Mouse (Mus musculus): ENCODE data around the gene Lmod2. TPM values are rescaled to one million over a fixed set of nuclear protein-coding genes. Genes with fewer than 3 reads are reported as not detected.

Lmod2 gene
- polyA plus RNA-seq, 1 experiment from 2014 or later, result 0.23 TPM

DNA sequence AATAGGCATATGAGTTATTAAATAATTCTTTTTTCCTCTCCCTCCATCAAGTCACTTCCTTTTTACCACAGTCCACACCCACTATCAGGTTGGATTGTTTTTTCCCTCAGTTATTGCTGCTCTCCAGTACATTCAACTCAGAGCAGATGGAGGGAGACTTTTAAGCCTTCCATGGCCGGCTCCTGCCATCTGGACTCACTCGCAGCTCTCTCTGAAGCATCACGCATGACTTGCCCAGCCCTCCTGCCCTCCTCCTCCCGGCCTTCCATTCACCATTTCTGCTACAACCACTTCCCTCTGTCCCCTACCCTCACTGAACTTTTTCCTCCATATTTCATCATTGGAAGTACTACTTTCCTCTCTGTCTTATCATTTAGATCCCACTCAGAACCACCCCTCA is 19.2 kb downstream of the Lmod2 start:
- H3K27ac ChIP-seq (ENCODE audit: low read depth, low read length), result no peak overlapping the region
- ATAC-seq (ENCODE audit: insufficient read depth, low FRiP score, low TSS enrichment) (no peak), DNase-seq (ENCODE audit: low spot score) (no peak)
- no peak overlapping the region for H3K9ac ChIP-seq (ENCODE audit: low read length)
- no peak overlapping the region for H3K4me3 ChIP-seq (ENCODE audit: low read depth, low read length)
- 77% methylated on average over 4 of the region's 4 CpGs for WGBS
- no peaks in the 10 kb centered on the region; the same call in 1 of the 2 replicates for H3K36me3 ChIP-seq (ENCODE audit: control insufficient read depth, insufficient read depth, low read length)
- H3K9me3 ChIP-seq (ENCODE audit: control insufficient read depth, low read length), result no peaks in the 10 kb centered on the region
- H3K4me1 ChIP-seq (ENCODE audit: control insufficient read depth, insufficient read depth, low read length), result no peaks in the 10 kb centered on the region
- no peak overlapping the region for H3K4me2 ChIP-seq (ENCODE audit: low read depth)
- no peaks in the 10 kb centered on the region for H3K27me3 ChIP-seq (ENCODE audit: control insufficient read depth, insufficient read depth, low read length)

DNA sequence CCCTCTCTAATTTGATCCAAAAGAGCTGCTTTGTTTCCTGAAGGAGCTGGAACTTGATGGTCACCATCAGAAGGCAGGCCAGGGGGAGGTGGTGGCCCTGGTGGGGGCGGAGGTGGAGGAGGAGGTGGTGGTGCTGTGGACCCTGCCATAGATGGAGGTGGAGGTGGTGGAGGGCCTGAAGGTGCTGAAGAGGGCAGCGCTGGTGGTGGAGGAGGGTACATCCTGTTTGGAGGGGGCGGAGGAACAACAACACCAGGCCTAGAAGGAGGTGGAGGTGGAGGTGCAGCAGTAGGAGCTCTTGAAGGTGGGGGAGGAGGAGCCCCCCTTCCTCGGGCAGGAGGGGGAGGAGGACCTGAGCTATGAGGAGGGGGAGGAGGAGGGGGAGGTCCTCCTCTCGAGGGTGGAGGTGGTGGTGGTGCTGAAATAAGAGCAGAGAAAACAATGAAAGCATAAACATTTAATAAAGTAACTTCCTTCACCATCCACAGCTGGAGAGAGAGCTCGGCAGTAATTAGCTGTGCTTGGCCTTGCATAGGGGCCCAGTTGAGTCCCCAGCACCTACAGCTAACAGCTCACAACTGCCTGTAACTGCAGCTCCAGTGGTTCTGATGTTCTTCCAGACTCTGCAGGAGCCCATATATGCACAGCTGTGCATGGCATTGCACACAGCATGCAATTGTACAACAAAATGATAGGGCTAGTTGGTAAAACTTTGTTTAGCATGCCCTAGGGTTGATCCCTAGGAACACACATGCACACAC is 21.9 kb downstream of the Lmod2 start:
- ATAC-seq (ENCODE audit: insufficient read depth, low FRiP score, low TSS enrichment) (no peak), DNase-seq (ENCODE audit: low spot score) (no peak)
- Histone ChIP-seq H3K9me3 (ENCODE audit: control insufficient read depth, low read length) (no peaks in the 10 kb centered on the region), H3K4me3 (ENCODE audit: low read depth, low read length) (no peak overlapping the region), H3K27ac (ENCODE audit: low read depth, low read length) (no peak overlapping the region), H3K9ac (ENCODE audit: low read length) (no peak overlapping the region), H3K4me2 (ENCODE audit: low read depth) (no peak overlapping the region), H3K27me3 (ENCODE audit: control insufficient read depth, insufficient read depth, low read length) (no peaks in the 10 kb centered on the region), H3K4me1 (ENCODE audit: control insufficient read depth, insufficient read depth, low read length) (no peaks in the 10 kb centered on the region), H3K36me3 (ENCODE audit: control insufficient read depth, insufficient read depth, low read length) (no peaks in the 10 kb centered on the region; the same call in 1 of the 2 replicates)
- 82% methylated on average over 5 of the region's 6 CpGs for WGBS

DNA sequence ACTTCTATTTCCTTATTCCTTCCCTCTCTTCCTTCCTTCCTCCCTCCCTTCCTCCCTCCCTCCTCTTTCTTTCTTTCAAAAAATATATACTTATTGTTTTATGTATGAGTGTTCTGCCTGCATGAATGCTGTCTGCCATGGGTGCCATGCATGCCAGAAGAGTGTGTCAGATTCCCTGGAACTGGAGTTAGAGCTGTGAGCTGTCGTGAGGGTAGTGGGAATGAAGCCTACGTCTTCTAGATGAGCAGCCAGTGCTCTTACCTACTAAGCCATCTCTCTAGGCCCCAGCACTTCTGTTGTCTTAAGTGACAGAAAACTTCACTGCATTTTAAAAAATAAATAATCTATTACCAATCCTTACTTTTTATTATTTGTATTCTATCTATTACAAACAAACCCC is 23.4 kb downstream of the Lmod2 start:
- ATAC-seq (ENCODE audit: insufficient read depth, low FRiP score, low TSS enrichment), result no peak
- Histone ChIP-seq H3K36me3 (ENCODE audit: control insufficient read depth, insufficient read depth, low read length) (no peaks in the 10 kb centered on the region; the same call in 1 of the 2 replicates), H3K9me3 (ENCODE audit: control insufficient read depth, low read length) (no peaks in the 10 kb centered on the region), H3K4me1 (ENCODE audit: control insufficient read depth, insufficient read depth, low read length) (no peaks in the 10 kb centered on the region), H3K4me3 (ENCODE audit: low read depth, low read length) (no peak overlapping the region), H3K4me2 (ENCODE audit: low read depth) (no peak overlapping the region), H3K27ac (ENCODE audit: low read depth, low read length) (no peak overlapping the region), H3K27me3 (ENCODE audit: control insufficient read depth, insufficient read depth, low read length) (no peaks in the 10 kb centered on the region), H3K9ac (ENCODE audit: low read length) (no peak overlapping the region)
- WGBS, result 97% methylated on average over 2 of the region's 2 CpGs
- no peak for DNase-seq (ENCODE audit: low spot score)

DNA sequence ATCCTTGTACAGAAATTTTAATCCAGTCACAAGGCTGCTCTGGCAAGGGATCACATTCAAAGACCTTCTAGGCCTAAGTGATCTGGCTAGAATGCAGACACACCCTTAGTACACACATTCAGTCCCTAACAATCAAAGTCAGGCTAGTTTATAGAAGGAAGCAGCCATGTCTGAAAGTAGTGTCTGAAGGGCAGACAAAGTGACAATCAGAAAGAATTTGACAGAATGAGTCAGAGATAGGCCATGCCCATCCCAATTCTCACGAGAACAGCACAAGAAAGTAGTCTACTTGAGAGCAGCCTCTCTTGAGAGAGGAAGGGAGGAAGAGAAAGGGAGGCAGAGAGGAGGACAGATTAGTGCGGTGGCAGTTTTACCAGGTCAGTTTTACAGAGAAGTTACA is 24.5 kb downstream of the Lmod2 start:
- no peak for ATAC-seq (ENCODE audit: insufficient read depth, low FRiP score, low TSS enrichment)
- H3K27me3 ChIP-seq (ENCODE audit: control insufficient read depth, insufficient read depth, low read length), result no peaks in the 10 kb centered on the region
- 92% methylated on average over 2 of the region's 2 CpGs for WGBS
- no peak overlapping the region for H3K27ac ChIP-seq (ENCODE audit: low read depth, low read length)
- H3K9ac ChIP-seq (ENCODE audit: low read length), result no peak overlapping the region
- H3K4me2 ChIP-seq (ENCODE audit: low read depth), result no peak overlapping the region
- DNase-seq (ENCODE audit: low spot score), result no peak
- no peaks in the 10 kb centered on the region for H3K4me1 ChIP-seq (ENCODE audit: control insufficient read depth, insufficient read depth, low read length)
- H3K9me3 ChIP-seq (ENCODE audit: control insufficient read depth, low read length), result no peaks in the 10 kb centered on the region
- no peak overlapping the region for H3K4me3 ChIP-seq (ENCODE audit: low read depth, low read length)
- no peaks in the 10 kb centered on the region for H3K36me3 ChIP-seq (ENCODE audit: control insufficient read depth, insufficient read depth, low read length)

DNA sequence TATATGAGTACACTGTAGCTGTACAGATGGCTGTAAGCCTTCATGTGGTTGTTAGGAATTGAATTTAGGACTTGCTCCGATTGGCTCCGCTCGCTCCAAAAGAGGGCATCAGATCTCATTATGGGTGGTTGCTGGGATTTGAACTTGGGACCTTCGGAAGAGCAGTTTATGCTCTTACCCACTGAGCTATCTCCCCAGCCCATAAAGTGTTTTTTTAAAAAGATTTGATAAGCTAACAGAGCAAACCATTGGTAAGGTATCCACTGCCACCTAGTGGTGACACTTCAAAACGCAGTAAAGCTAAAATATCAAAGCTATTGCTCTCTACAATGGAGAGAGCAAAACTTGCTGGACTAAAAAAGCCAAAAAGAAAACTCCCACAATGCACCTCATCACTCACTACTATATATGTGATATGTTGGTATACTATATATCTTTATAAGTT is 30.0 kb downstream of the Lmod2 start:
- H3K9ac ChIP-seq (ENCODE audit: low read length), result no peak overlapping the region
- peak; percentile 28; the same call in 1 of the 2 replicates for ATAC-seq (ENCODE audit: insufficient read depth, low FRiP score, low TSS enrichment)
- no peaks in the 10 kb centered on the region for H3K27me3 ChIP-seq (ENCODE audit: control insufficient read depth, insufficient read depth, low read length)
- H3K4me2 ChIP-seq (ENCODE audit: low read depth), result no peak overlapping the region
- H3K4me3 ChIP-seq (ENCODE audit: low read depth, low read length), result no peak overlapping the region
- H3K4me1 ChIP-seq (ENCODE audit: control insufficient read depth, insufficient read depth, low read length), result no peaks in the 10 kb centered on the region
- H3K36me3 ChIP-seq (ENCODE audit: control insufficient read depth, insufficient read depth, low read length), result no peaks in the 10 kb centered on the region
- 72% methylated on average over 5 of the region's 5 CpGs for WGBS
- no peak overlapping the region for H3K27ac ChIP-seq (ENCODE audit: low read depth, low read length)
- DNase-seq (ENCODE audit: low spot score), result peak; percentile 41
- no peaks in the 10 kb centered on the region for H3K9me3 ChIP-seq (ENCODE audit: control insufficient read depth, low read length)

DNA sequence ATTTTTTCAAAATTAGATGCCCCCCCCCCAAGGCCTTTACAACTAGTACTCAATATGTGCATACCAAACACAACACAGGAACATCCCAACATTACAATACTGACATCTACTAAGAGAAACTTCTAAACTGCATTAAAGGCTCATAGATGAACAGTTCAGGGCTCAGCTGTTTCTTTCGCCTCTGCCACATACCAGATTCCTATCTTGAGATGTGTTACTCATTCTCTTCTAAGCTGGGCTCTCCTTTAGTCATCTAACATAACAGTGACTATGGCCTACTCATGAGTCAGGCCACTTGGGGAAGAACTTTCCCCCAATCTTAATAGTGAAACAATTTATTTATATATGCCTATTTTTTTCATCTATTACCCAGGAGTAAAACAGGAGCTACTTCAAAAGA is 30.9 kb downstream of the Lmod2 start:
- Histone ChIP-seq H3K4me1 (ENCODE audit: control insufficient read depth, insufficient read depth, low read length) (no peaks in the 10 kb centered on the region), H3K9me3 (ENCODE audit: control insufficient read depth, low read length) (no peaks in the 10 kb centered on the region), H3K36me3 (ENCODE audit: control insufficient read depth, insufficient read depth, low read length) (no peaks in the 10 kb centered on the region; the same call in 1 of the 2 replicates), H3K4me2 (ENCODE audit: low read depth) (no peak overlapping the region), H3K27ac (ENCODE audit: low read depth, low read length) (no peak overlapping the region), H3K9ac (ENCODE audit: low read length) (no peak overlapping the region), H3K4me3 (ENCODE audit: low read depth, low read length) (no peak overlapping the region), H3K27me3 (ENCODE audit: control insufficient read depth, insufficient read depth, low read length) (no peaks in the 10 kb centered on the region)
- WGBS, result 88% methylated on average over 1 of the region's 1 CpGs
- DNase-seq (ENCODE audit: low spot score), result no peak
- ATAC-seq (ENCODE audit: insufficient read depth, low FRiP score, low TSS enrichment), result no peak

DNA sequence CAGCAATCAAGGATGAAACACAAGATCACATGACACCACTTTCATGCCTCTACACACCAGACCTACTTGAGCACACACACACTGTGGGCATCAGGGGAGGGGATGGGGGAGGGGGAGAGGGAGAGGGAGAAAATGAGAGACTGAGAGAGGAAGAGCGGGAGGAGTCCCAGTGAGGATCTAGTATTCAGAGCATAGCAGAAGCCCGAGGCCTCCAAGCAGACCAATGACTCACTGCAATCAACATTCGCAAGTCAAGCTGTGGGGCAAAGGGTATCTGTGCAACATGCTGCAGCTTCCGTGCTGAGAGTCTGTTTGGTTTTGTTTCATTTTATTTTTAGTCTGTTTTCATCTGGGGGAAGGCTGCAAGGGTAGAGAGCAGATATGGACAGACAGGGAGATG is 34.5 kb downstream of the Lmod2 start:
- no peak overlapping the region for H3K9ac ChIP-seq (ENCODE audit: low read length)
- no peaks in the 10 kb centered on the region for H3K4me1 ChIP-seq (ENCODE audit: control insufficient read depth, insufficient read depth, low read length)
- no peak for DNase-seq (ENCODE audit: low spot score)
- no peaks in the 10 kb centered on the region for H3K27me3 ChIP-seq (ENCODE audit: control insufficient read depth, insufficient read depth, low read length)
- no peak overlapping the region for H3K27ac ChIP-seq (ENCODE audit: low read depth, low read length)
- no peak for ATAC-seq (ENCODE audit: insufficient read depth, low FRiP score, low TSS enrichment)
- 87% methylated on average over 4 of the region's 4 CpGs for WGBS
- no peak overlapping the region for H3K4me2 ChIP-seq (ENCODE audit: low read depth)
- no peaks in the 10 kb centered on the region; the same call in 1 of the 2 replicates for H3K36me3 ChIP-seq (ENCODE audit: control insufficient read depth, insufficient read depth, low read length)
- no peak overlapping the region for H3K4me3 ChIP-seq (ENCODE audit: low read depth, low read length)
- H3K9me3 ChIP-seq (ENCODE audit: control insufficient read depth, low read length), result no peaks in the 10 kb centered on the region

DNA sequence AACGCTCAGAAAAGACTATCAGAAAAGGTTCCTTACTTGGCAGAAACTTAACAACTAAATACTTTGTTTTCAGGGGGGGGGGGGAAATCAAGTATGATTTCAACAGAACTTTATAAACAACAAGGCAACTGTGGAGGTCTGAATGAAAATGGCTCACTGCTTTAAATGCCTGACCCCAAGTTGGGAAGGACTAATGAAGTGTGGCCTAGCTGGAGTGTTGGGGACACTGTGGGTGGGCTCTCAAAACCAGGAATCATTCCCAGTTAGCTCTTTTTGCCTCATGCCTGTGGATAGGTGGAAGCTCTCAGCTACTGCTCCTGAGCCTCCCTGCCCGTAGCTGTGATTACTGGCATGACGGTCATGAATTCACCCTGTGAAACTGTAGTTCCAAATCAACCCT is 36.5 kb downstream of the Lmod2 start:
- no peak for DNase-seq (ENCODE audit: low spot score)
- no peak overlapping the region for H3K27ac ChIP-seq (ENCODE audit: low read depth, low read length)
- no peaks in the 10 kb centered on the region; the same call in 1 of the 2 replicates for H3K36me3 ChIP-seq (ENCODE audit: control insufficient read depth, insufficient read depth, low read length)
- no peaks in the 10 kb centered on the region for H3K27me3 ChIP-seq (ENCODE audit: control insufficient read depth, insufficient read depth, low read length)
- no peak overlapping the region for H3K4me2 ChIP-seq (ENCODE audit: low read depth)
- H3K4me3 ChIP-seq (ENCODE audit: low read depth, low read length), result no peak overlapping the region
- ATAC-seq (ENCODE audit: insufficient read depth, low FRiP score, low TSS enrichment), result no peak
- H3K4me1 ChIP-seq (ENCODE audit: control insufficient read depth, insufficient read depth, low read length), result no peaks in the 10 kb centered on the region
- H3K9me3 ChIP-seq (ENCODE audit: control insufficient read depth, low read length), result no peaks in the 10 kb centered on the region
- no peak overlapping the region for H3K9ac ChIP-seq (ENCODE audit: low read length)
- WGBS, result 92% methylated on average over 3 of the region's 3 CpGs

DNA sequence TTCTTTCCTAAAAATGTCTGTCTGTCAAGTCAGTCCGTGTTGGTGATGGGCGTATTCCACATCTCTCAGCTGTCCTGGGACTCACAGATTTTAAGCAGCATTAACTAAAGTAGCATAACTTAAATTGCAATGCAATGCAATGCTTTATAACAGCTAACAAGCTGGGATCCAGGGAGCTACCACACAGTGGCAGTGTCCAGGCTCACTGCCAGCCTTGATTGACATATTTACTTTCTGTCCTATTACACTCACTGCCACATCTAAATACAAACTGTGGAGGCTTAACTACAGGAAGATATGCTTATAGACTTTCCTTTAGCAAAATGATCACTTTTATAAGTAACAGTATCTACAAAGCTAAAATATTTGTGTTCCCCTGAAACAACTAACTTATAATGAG is 38.3 kb downstream of the Lmod2 start:
- Histone ChIP-seq H3K4me1 (ENCODE audit: control insufficient read depth, insufficient read depth, low read length) (no peaks in the 10 kb centered on the region), H3K4me2 (ENCODE audit: low read depth) (no peak overlapping the region), H3K27ac (ENCODE audit: low read depth, low read length) (no peak overlapping the region), H3K36me3 (ENCODE audit: control insufficient read depth, insufficient read depth, low read length) (no peaks in the 10 kb centered on the region; the same call in 1 of the 2 replicates), H3K9ac (ENCODE audit: low read length) (no peak overlapping the region), H3K27me3 (ENCODE audit: control insufficient read depth, insufficient read depth, low read length) (no peaks in the 10 kb centered on the region), H3K4me3 (ENCODE audit: low read depth, low read length) (no peak overlapping the region), H3K9me3 (ENCODE audit: control insufficient read depth, low read length) (no peaks in the 10 kb centered on the region)
- DNase-seq (ENCODE audit: low spot score) (no peak), ATAC-seq (ENCODE audit: insufficient read depth, low FRiP score, low TSS enrichment) (no peak)
- WGBS, result 95% methylated on average over 2 of the region's 2 CpGs

All from neural tube, embryonic 11.5 days (tissue).